Mouse (Mus musculus) heart, adult 8-10 months (tissue): ENCODE results near the gene Utrn. TPM values are rescaled to one million over a fixed set of nuclear protein-coding genes. Genes with fewer than 3 reads are reported as not detected.
"Not testable (repeated sequence)": the region's sequence is repeated elsewhere in the genome, so short reads cannot be mapped to it uniquely, and the experiment has no call there.

Experiments used
- DNase-seq: peaks from one replicate; pipeline ENCODE4 v3.0.0; 2022; ENCODE audit warnings: low spot score
- total RNA-seq, 4 experiments: library from RNA; stranded (reverse); gene quantifications; 2 replicates each; pipeline ENCODE4 v1.2.4; 2022

Utrn gene
- total RNA-seq, 4 experiments from 2014 or later, result 59.3 to 75.7 (median 71.0) TPM

GRCm38 (mm10) chr10:12694774-12695173 is 174.4 kb downstream of the Utrn start:
- DNase-seq, result peak; percentile 26

GRCm38 (mm10) chr10:12690601-12691000 is 178.6 kb downstream of the Utrn start:
- DNase-seq, result peak; percentile 59

- DNase-seq, result no peak
Measured at GRCm38 (mm10) chr10:12685683-12686082, 183.5 kb downstream of the Utrn start.

GRCm38 (mm10) chr10:12684018-12684417 is 185.1 kb downstream of the Utrn start:
- no peak for DNase-seq

GRCm38 (mm10) chr10:12673309-12673708 is 195.9 kb downstream of the Utrn start:
- no peak for DNase-seq

GRCm38 (mm10) chr10:12671608-12672007 is 197.6 kb downstream of the Utrn start:
- DNase-seq, result no peak

GRCm38 (mm10) chr10:12662035-12662434 is 207.1 kb downstream of the Utrn start:
- DNase-seq, result no peak

- DNase-seq, result no peak
Measured at GRCm38 (mm10) chr10:12658023-12658744, 211.0 kb downstream of the Utrn start.

GRCm38 (mm10) chr10:12652988-12653387 is 216.2 kb downstream of the Utrn start:
- DNase-seq, result no peak

- DNase-seq, result no peak
Measured at GRCm38 (mm10) chr10:12646119-12646518, 223.0 kb downstream of the Utrn start.

GRCm38 (mm10) chr10:12643336-12643735 is 225.8 kb downstream of the Utrn start:
- no peak for DNase-seq

GRCm38 (mm10) chr10:12639638-12640037 is 229.5 kb downstream of the Utrn start:
- DNase-seq, result no peak

GRCm38 (mm10) chr10:12633965-12634364 is 235.2 kb downstream of the Utrn start:
- DNase-seq, result no peak

- DNase-seq, result no peak
Measured at GRCm38 (mm10) chr10:12630933-12631332, 238.2 kb downstream of the Utrn start.

GRCm38 (mm10) chr10:12618397-12618796 is 250.8 kb downstream of the Utrn start:
- no peak for DNase-seq

- no peak for DNase-seq
Measured at GRCm38 (mm10) chr10:12615723-12616122, 253.4 kb downstream of the Utrn start.

- no peak for DNase-seq
Measured at GRCm38 (mm10) chr10:12614465-12615199, 254.5 kb downstream of the Utrn start.

GRCm38 (mm10) chr10:12612235-12612863 is 256.8 kb downstream of the Utrn start:
- no peak for DNase-seq

GRCm38 (mm10) chr10:12609896-12610295 is 259.3 kb downstream of the Utrn start:
- DNase-seq, result no peak

- DNase-seq, result no peak
Measured at GRCm38 (mm10) chr10:12608634-12609033, 260.5 kb downstream of the Utrn start.

GRCm38 (mm10) chr10:12607180-12607579 is 262.0 kb downstream of the Utrn start:
- DNase-seq, result not testable (repeated sequence)

GRCm38 (mm10) chr10:12595379-12595778 is 273.8 kb downstream of the Utrn start:
- DNase-seq, result no peak

GRCm38 (mm10) chr10:12594958-12595357 is 274.2 kb downstream of the Utrn start:
- DNase-seq, result no peak
